Mouse (Mus musculus): ENCODE results near the gene Cmpk1.
"Not testable (repeated sequence)": the region's sequence is repeated elsewhere in the genome, so short reads cannot be mapped to it uniquely, and the experiment has no call there.

Gene Cmpk1

GRCm38 (mm10) chr4:114986591-114987432, at the start of gene Cmpk1:
Gene Cmpk1 (minus strand): TSS chr4:114987241.
- peak; percentile 84 for DNase-seq

GRCm38 (mm10) chr4:115035043-115035442, 48.0 kb upstream of the Cmpk1 start:
- DNase-seq, result no peak

GRCm38 (mm10) chr4:115019997-115020396, 33.0 kb upstream of the Cmpk1 start:
- DNase-seq, result no peak

GRCm38 (mm10) chr4:115014276-115014675, 27.2 kb upstream of the Cmpk1 start:
- DNase-seq, result no peak

- DNase-seq, result no peak
Measured at GRCm38 (mm10) chr4:115000429-115000795, 13.4 kb upstream of the Cmpk1 start.

GRCm38 (mm10) chr4:114999773-115000428, 12.9 kb upstream of the Cmpk1 start, which contains the start of gene Stil:
Gene Stil (plus strand): TSS chr4:115000159.
- peak; percentile 96 for DNase-seq

- no peak for DNase-seq
Measured at GRCm38 (mm10) chr4:114999445-114999772, 12.4 kb upstream of the Cmpk1 start.

GRCm38 (mm10) chr4:114997051-114997450, 10.0 kb upstream of the Cmpk1 start:
- no peak for DNase-seq

- DNase-seq, result no peak
Measured at GRCm38 (mm10) chr4:114994218-114994617, 7.2 kb upstream of the Cmpk1 start.

- DNase-seq, result no peak
Measured at GRCm38 (mm10) chr4:114986211-114986590, 840 bp downstream of the Cmpk1 start.

- no peak for DNase-seq
Measured at GRCm38 (mm10) chr4:114983020-114983419, 4.0 kb downstream of the Cmpk1 start.

GRCm38 (mm10) chr4:114982619-114983018, 4.4 kb downstream of the Cmpk1 start:
- DNase-seq, result no peak

GRCm38 (mm10) chr4:114973229-114973740, 13.8 kb downstream of the Cmpk1 start:
- no peak for DNase-seq

- no peak for DNase-seq
Measured at GRCm38 (mm10) chr4:114970736-114971135, 16.3 kb downstream of the Cmpk1 start.

- not testable (repeated sequence) for DNase-seq
Measured at GRCm38 (mm10) chr4:114960881-114961280, 26.2 kb downstream of the Cmpk1 start.

- DNase-seq, result no peak
Measured at GRCm38 (mm10) chr4:114959533-114959932, 27.5 kb downstream of the Cmpk1 start.

GRCm38 (mm10) chr4:114958786-114959185, 28.3 kb downstream of the Cmpk1 start:
- DNase-seq, result no peak

- DNase-seq, result no peak
Measured at GRCm38 (mm10) chr4:114958231-114958630, 28.8 kb downstream of the Cmpk1 start.

GRCm38 (mm10) chr4:114957403-114957802, 29.6 kb downstream of the Cmpk1 start:
- no peak for DNase-seq

- no peak for DNase-seq
Measured at GRCm38 (mm10) chr4:114953172-114953571, 33.9 kb downstream of the Cmpk1 start.

- no peak for DNase-seq
Measured at GRCm38 (mm10) chr4:114947852-114948481, 39.1 kb downstream of the Cmpk1 start.

GRCm38 (mm10) chr4:114947395-114947794, 39.6 kb downstream of the Cmpk1 start:
- DNase-seq, result peak; percentile 19

- DNase-seq, result no peak
Measured at GRCm38 (mm10) chr4:114946416-114946815, 40.6 kb downstream of the Cmpk1 start.

- DNase-seq, result no peak
Measured at GRCm38 (mm10) chr4:114945021-114945420, 42.0 kb downstream of the Cmpk1 start.

All from cerebellum, adult 11-12 months (tissue).